Mouse (Mus musculus) midbrain, postnatal 0 days (tissue): ENCODE results near the gene Defa32. TPM values are rescaled to one million over a fixed set of nuclear protein-coding genes. Genes with fewer than 3 reads are reported as not detected.
"Not testable (repeated sequence)": the region's sequence is repeated elsewhere in the genome, so short reads cannot be mapped to it uniquely, and the experiment has no call there.

ENCODE experiments used
- ATAC-seq: fragments of 200-750 bp; cut with Nextera tagmentation; 2 replicates; pipeline ENCODE4 v1.8.0; 2017; ENCODE audit warnings: moderate number of reproducible peaks, mild to moderate bottlenecking, moderate TSS enrichment, moderate library complexity; ENCODE audit not compliant: low FRiP score
- DNase-seq: peaks from one replicate; pipeline ENCODE4 v3.0.0-alpha.2; 2015; ENCODE audit warnings: low spot score
- H3K27ac ChIP-seq: fragments of 300-500 bp; sonication (generic); 2 replicates; pipeline ENCODE4 v1.5.1; 2014; ENCODE audit warnings: low read depth, mild to moderate bottlenecking, low read length, mixed read lengths
- H3K27me3 ChIP-seq: fragments of 300-500 bp; sonication (generic); 2 replicates; pipeline ENCODE4 v1.6.1; 2014; ENCODE audit warnings: low read length, control low read depth, mixed read lengths; ENCODE audit not compliant: insufficient read depth
- H3K36me3 ChIP-seq: fragments of 300-500 bp; sonication (generic); 2 replicates; pipeline ENCODE4 v1.6.1; 2014; ENCODE audit warnings: low read length, control low read depth, mixed read lengths; ENCODE audit not compliant: insufficient read depth
- H3K4me1 ChIP-seq: fragments of 300-500 bp; sonication (generic); 2 replicates; pipeline ENCODE4 v1.6.1; 2014; ENCODE audit warnings: mild to moderate bottlenecking, control low read depth, antibody characterized with exemption, low read length, mixed read lengths; ENCODE audit not compliant: insufficient read depth
- H3K4me2 ChIP-seq: fragments of 300-500 bp; sonication (generic); 2 replicates; pipeline ENCODE4 v1.6.1; 2014; ENCODE audit warnings: low read depth, mild to moderate bottlenecking, low read length, mixed read lengths; ENCODE audit not compliant: poor library complexity, severe bottlenecking
- H3K4me3 ChIP-seq: fragments of 300-500 bp; sonication (generic); 2 replicates; pipeline ENCODE4 v1.5.1; 2014; ENCODE audit warnings: low read depth, mild to moderate bottlenecking, low read length, moderate library complexity
- H3K9ac ChIP-seq: fragments of 300-500 bp; sonication (generic); replicated peaks from 2 replicates; pipeline ENCODE4 v1.6.1; 2014; ENCODE audit warnings: mild to moderate bottlenecking, low read length, moderate library complexity, mixed read lengths; ENCODE audit not compliant: poor library complexity, severe bottlenecking
- H3K9me3 ChIP-seq: fragments of 300-500 bp; sonication (generic); 2 replicates; pipeline ENCODE4 v1.6.1; 2016; ENCODE audit warnings: low read length, control low read depth
- WGBS: fragments of 180-500 bp; shearing (Covaris S2); extraction: QIAGEN DNeasy Blood & Tissue Kit; methylation state at CpG from one replicate; pipeline ENCODE4 v1.1.7; 2014; 5-methylcytosine and 5-hydroxymethylcytosine counted together
- polyA plus RNA-seq: library from polyadenylated mRNA; unstranded; fragments of >200 nt; fragmentation: Nextera tagmentation; extraction: Ambion mirVana; gene quantifications from 2 replicates; pipeline ENCODE4 v1.2.1, GENCODE M21; 2015
- total RNA-seq: library from RNA; depleted of rRNA; stranded (reverse); fragments of >200 nt; gene quantifications from 2 replicates; pipeline ENCODE4 v1.2.3, GENCODE M21; 2014; rRNA removed

Gene Defa32
- total RNA-seq: not detected in 2 replicates
- polyA plus RNA-seq: not detected in 2 replicates

GRCm38 (mm10) chr8:21528732-21529131, at the start of gene Defa32:
Gene Defa32, plus strand, starts transcription at chr8:21529032.
- not testable (repeated sequence) for H3K36me3 ChIP-seq, H3K4me3 ChIP-seq, H3K4me2 ChIP-seq, H3K27ac ChIP-seq, ATAC-seq, H3K27me3 ChIP-seq, DNase-seq, H3K4me1 ChIP-seq, H3K9ac ChIP-seq, H3K9me3 ChIP-seq
- no CpG with 5 or more reads among the region's 2 CpGs for WGBS

DNA sequence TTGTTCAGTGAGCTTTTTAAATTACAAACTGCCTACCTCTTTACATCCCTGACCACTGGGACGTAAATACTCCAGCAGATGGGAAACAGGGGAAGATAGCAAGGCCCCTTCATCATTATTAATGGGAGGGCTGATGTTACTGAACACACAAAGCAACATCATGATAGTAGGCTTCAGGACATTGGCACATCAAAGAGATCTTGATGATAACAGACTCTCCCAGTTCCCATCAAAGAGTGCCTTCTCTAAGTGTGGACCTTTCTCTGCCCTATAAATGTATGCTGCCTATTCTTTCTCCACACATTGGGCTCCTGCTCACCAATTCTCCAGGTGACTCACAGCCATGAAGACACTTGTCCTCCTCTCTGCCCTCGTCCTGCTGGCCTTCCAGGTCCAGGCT, 19.9 kb upstream of the Defa32 start, which contains the start of gene Defa20:
Defa20 (plus strand) TSS at position 301 of the 400 bp plus-strand sequence.
- DNase-seq, ATAC-seq: not testable (repeated sequence)

GRCm38 (mm10) chr8:21565086-21565485, 36.3 kb downstream of the Defa32 start, which contains the start of gene Defa37:
Gene Defa37, plus strand, starts transcription at chr8:21565386.
- H3K4me3 ChIP-seq, H3K27me3 ChIP-seq, H3K9me3 ChIP-seq, H3K9ac ChIP-seq, ATAC-seq, H3K36me3 ChIP-seq, DNase-seq, H3K4me1 ChIP-seq, H3K27ac ChIP-seq, H3K4me2 ChIP-seq: not testable (repeated sequence)
- WGBS: no CpG with 5 or more reads among the region's 1 CpGs

More for the DNA sequence above, 19.9 kb upstream of the Defa32 start, which contains the start of gene Defa20:
- H3K9ac ChIP-seq, H3K27ac ChIP-seq, H3K4me3 ChIP-seq, H3K36me3 ChIP-seq, H3K9me3 ChIP-seq, H3K27me3 ChIP-seq, H3K4me1 ChIP-seq, H3K4me2 ChIP-seq: not testable (repeated sequence)
- WGBS: no CpG with 5 or more reads among the region's 2 CpGs

Other genes with a start within 250 kb of the Defa32 start
- not detected in 2 replicates for gene Defa27, start 213.5 kb upstream of the Defa32 start, total RNA-seq
- not detected in 2 replicates for gene Defa27, start 213.5 kb upstream of the Defa32 start, polyA plus RNA-seq
- not detected in 2 replicates for gene Defa29, start 202.0 kb upstream of the Defa32 start, total RNA-seq
- gene Defa29, start 202.0 kb upstream of the Defa32 start, polyA plus RNA-seq: not detected in 2 replicates
- not detected in 2 replicates for gene Defa2, start 150.5 kb upstream of the Defa32 start, total RNA-seq
- gene Defa2, start 150.5 kb upstream of the Defa32 start, polyA plus RNA-seq: not detected in 2 replicates
- gene Defa33, start 137.2 kb upstream of the Defa32 start, total RNA-seq: not detected in 2 replicates
- gene Defa33, start 137.2 kb upstream of the Defa32 start, polyA plus RNA-seq: not detected in 2 replicates
- gene Defa36, start 101.6 kb upstream of the Defa32 start, total RNA-seq: not detected in 2 replicates
- not detected in 2 replicates for gene Defa36, start 101.6 kb upstream of the Defa32 start, polyA plus RNA-seq
- gene Gm7849, start 72.5 kb upstream of the Defa32 start, total RNA-seq: not detected in 2 replicates
- gene Gm7849, start 72.5 kb upstream of the Defa32 start, polyA plus RNA-seq: not detected in 2 replicates
- gene Defa20, start 19.8 kb upstream of the Defa32 start, total RNA-seq: not detected in 2 replicates
- not detected in 2 replicates for gene Defa20, start 19.8 kb upstream of the Defa32 start, polyA plus RNA-seq
- gene Defa37, start 36.4 kb downstream of the Defa32 start, total RNA-seq: not detected in 2 replicates
- gene Defa37, start 36.4 kb downstream of the Defa32 start, polyA plus RNA-seq: not detected in 2 replicates
- gene Defa28, start 54.0 kb downstream of the Defa32 start, total RNA-seq: not detected in 2 replicates
- gene Defa28, start 54.0 kb downstream of the Defa32 start, polyA plus RNA-seq: not detected in 2 replicates
- gene Gm7861, start 65.5 kb downstream of the Defa32 start, total RNA-seq: not detected in 2 replicates
- gene Gm7861, start 65.5 kb downstream of the Defa32 start, polyA plus RNA-seq: not detected in 2 replicates
- not detected in 2 replicates for gene Defa26, start 89.2 kb downstream of the Defa32 start, total RNA-seq
- gene Defa26, start 89.2 kb downstream of the Defa32 start, polyA plus RNA-seq: not detected in 2 replicates
- gene Defa17, start 126.7 kb downstream of the Defa32 start, total RNA-seq: not detected in 2 replicates
- not detected in 2 replicates for gene Defa17, start 126.7 kb downstream of the Defa32 start, polyA plus RNA-seq
- gene Defa34, start 136.8 kb downstream of the Defa32 start, total RNA-seq: not detected in 2 replicates
- not detected in 2 replicates for gene Defa34, start 136.8 kb downstream of the Defa32 start, polyA plus RNA-seq
- not detected in 2 replicates for gene AY761184, start 174.6 kb downstream of the Defa32 start, total RNA-seq
- gene AY761184, start 174.6 kb downstream of the Defa32 start, polyA plus RNA-seq: not detected in 2 replicates
- not detected in 2 replicates for gene Defa24, start 205.5 kb downstream of the Defa32 start, total RNA-seq
- not detected in 2 replicates for gene Defa24, start 205.5 kb downstream of the Defa32 start, polyA plus RNA-seq